Mouse (Mus musculus): Measurements from ENCODE around the gene Dnali1. TPM values are rescaled to one million over a fixed set of nuclear protein-coding genes. Genes with fewer than 3 reads are reported as not detected.

The Dnali1 gene
- total and polyA plus RNA-seq, 3 experiments, result 1.1 to 2.3 (median 2.1) TPM

- H3K4me2 ChIP-seq (ENCODE audit: insufficient read depth, low read depth, poor library complexity, severe bottlenecking), result no peak overlapping the region
- H3K27ac ChIP-seq (ENCODE audit: insufficient read depth, low read depth), result no peak overlapping the region
- no peaks in the 10 kb centered on the region for H3K36me3 ChIP-seq (replicated peaks in 1 of 2; ENCODE audit: control insufficient read depth in 1 of 2, insufficient read depth in 1 of 2, low read length in 1 of 2)
- dilution Hi-C loops (cut with MboI; ENCODE audit: extremely low pct_ligation_motif_present, extremely low pct_unique_long_range_greater_than_20kb, low sequenced_read_pairs), result no loop called here
- no peaks in the 10 kb centered on the region for H3K9me3 ChIP-seq (replicated peaks; ENCODE audit: low read length)
- in situ Hi-C loops (cut with MboI; ENCODE audit: low pct_ligation_motif_present, low pct_unique_long_range_greater_than_20kb, low sequenced_read_pairs), result no loop called here
- no peak overlapping the region for H3K4me3 ChIP-seq (replicated peaks in 1 of 3; ENCODE audit: low read depth in 2 of 3, low read length in 2 of 3, poor library complexity in 1 of 3)
- no peaks in the 10 kb centered on the region for H3K4me1 ChIP-seq (ENCODE audit: control insufficient read depth in 1 of 2, insufficient read depth in 2 of 2)
- peaks cover 56% of the 10 kb centered on the region for H3K27me3 ChIP-seq (replicated peaks)
- DNase-seq (ENCODE audit: extremely low read depth), result no peak
- no peak for TF ChIP-seq KAT2A (IDR thresholded peaks at IDR 0.05; ENCODE audit: insufficient replicate concordance, low read length)
- no peak for TF ChIP-seq MXI1 (IDR thresholded peaks at IDR 0.05; ENCODE audit: low read depth, low read length)
- no peak for TF ChIP-seq CTCF (conservative IDR thresholded peaks at IDR 0.05 in 1 of 2, IDR thresholded peaks at IDR 0.05 in 1 of 2; ENCODE audit: low read depth in 2 of 2, low read length in 2 of 2)
- no peak for TF ChIP-seq IRF4 (IDR thresholded peaks at IDR 0.05; ENCODE audit: low read depth, low read length)
- TF ChIP-seq POLR2AphosphoS2 (IDR thresholded peaks at IDR 0.05; ENCODE audit: low read depth, low read length), result no peak
- no peak for TF ChIP-seq ZKSCAN1 (IDR thresholded peaks at IDR 0.05; ENCODE audit: borderline replicate concordance, low read depth, low read length)
- no peak for TF ChIP-seq SIN3A (IDR thresholded peaks at IDR 0.05; ENCODE audit: low read length)
- no peak for TF ChIP-seq ETS1 (conservative IDR thresholded peaks at IDR 0.05; ENCODE audit: low read depth, low read length)
- TF ChIP-seq CHD1 (IDR thresholded peaks at IDR 0.05; ENCODE audit: low read depth, low read length), result no peak
- no peak for TF ChIP-seq RCOR1 (conservative IDR thresholded peaks at IDR 0.05; ENCODE audit: low read depth, low read length)
- TF ChIP-seq ZNF384 (IDR thresholded peaks at IDR 0.05; ENCODE audit: low read depth, low read length), result no peak
- no peaks in the 10 kb centered on the region for H3K79me2 ChIP-seq (replicated peaks; ENCODE audit: control insufficient read depth, extremely low read depth, insufficient read depth, poor library complexity, severe bottlenecking)
- no peak overlapping the region for H3K9ac ChIP-seq (ENCODE audit: insufficient read depth, low read depth)
These were observed 57.3 kb downstream of the Dnali1 start for GRCm38 (mm10) chr4:125008220-125008619.

- Histone ChIP-seq H3K4me2 (ENCODE audit: insufficient read depth, low read depth, poor library complexity, severe bottlenecking) (no peak overlapping the region), H3K4me1 (ENCODE audit: control insufficient read depth in 1 of 2, insufficient read depth in 2 of 2) (no peaks in the 10 kb centered on the region), H3K27me3 (replicated peaks) (peaks cover 54% of the 10 kb centered on the region), H3K27ac (ENCODE audit: insufficient read depth, low read depth) (no peak overlapping the region), H3K79me2 (replicated peaks; ENCODE audit: control insufficient read depth, extremely low read depth, insufficient read depth, poor library complexity, severe bottlenecking) (no peaks in the 10 kb centered on the region), H3K4me3 (replicated peaks in 1 of 3; ENCODE audit: low read depth in 2 of 3, low read length in 2 of 3, poor library complexity in 1 of 3) (no peak overlapping the region), H3K9ac (ENCODE audit: insufficient read depth, low read depth) (no peak overlapping the region), H3K9me3 (replicated peaks; ENCODE audit: low read length) (no peaks in the 10 kb centered on the region), H3K36me3 (replicated peaks in 1 of 2; ENCODE audit: control insufficient read depth in 1 of 2, insufficient read depth in 1 of 2, low read length in 1 of 2) (no peaks in the 10 kb centered on the region)
- in situ Hi-C loops (cut with MboI; ENCODE audit: low pct_ligation_motif_present, low pct_unique_long_range_greater_than_20kb, low sequenced_read_pairs) (no loop called here), dilution Hi-C loops (cut with MboI; ENCODE audit: extremely low pct_ligation_motif_present, extremely low pct_unique_long_range_greater_than_20kb, low sequenced_read_pairs) (no loop called here)
- DNase-seq (ENCODE audit: extremely low read depth), result no peak
- TF ChIP-seq EP300 (IDR thresholded peaks at IDR 0.05; ENCODE audit: low read length), result no peak
- TF ChIP-seq TCF12 (IDR thresholded peaks at IDR 0.05; ENCODE audit: low read depth, low read length), result no peak
- no peak for TF ChIP-seq KAT2A (IDR thresholded peaks at IDR 0.05; ENCODE audit: insufficient replicate concordance, low read length)
- no peak for TF ChIP-seq BHLHE40 (IDR thresholded peaks at IDR 0.05; ENCODE audit: low read depth, low read length)
- no peak for TF ChIP-seq MAFK (IDR thresholded peaks at IDR 0.05; ENCODE audit: insufficient replicate concordance, low read length)
These were observed 58.0 kb downstream of the Dnali1 start for GRCm38 (mm10) chr4:125007460-125007859.

Other genes with a start within 250 kb of the Dnali1 start
- 87.6 and 96.8 TPM in 2 replicates for gene Yrdc, start 215.0 kb downstream of the Dnali1 start, total RNA-seq (2012; rRNA removed)
- 160 and 171 TPM in 2 replicates for gene Yrdc, start 215.0 kb downstream of the Dnali1 start, total RNA-seq (2014; rRNA removed)
- gene Yrdc, start 215.0 kb downstream of the Dnali1 start, polyA plus RNA-seq (2012; ENCODE audit: insufficient read length, low read depth), result 86.7 and 86.8 TPM in 2 replicates
- gene 1110065P20Rik, start 214.5 kb downstream of the Dnali1 start, total RNA-seq (2012; rRNA removed), result 29.0 and 32.0 TPM in 2 replicates
- 22.6 and 28.5 TPM in 2 replicates for gene 1110065P20Rik, start 214.5 kb downstream of the Dnali1 start, total RNA-seq (2014; rRNA removed)
- gene 1110065P20Rik, start 214.5 kb downstream of the Dnali1 start, polyA plus RNA-seq (2012; ENCODE audit: insufficient read length, low read depth), result 16.7 and 20.4 TPM in 2 replicates
- 0.08 and 0.13 TPM in 2 replicates for gene Maneal, start 203.5 kb downstream of the Dnali1 start, total RNA-seq (2012; rRNA removed)
- not detected in 2 replicates for gene Maneal, start 203.5 kb downstream of the Dnali1 start, total RNA-seq (2014; rRNA removed)
- not detected in 2 replicates for gene Maneal, start 203.5 kb downstream of the Dnali1 start, polyA plus RNA-seq (2012; ENCODE audit: insufficient read length, low read depth)
- not detected in 2 replicates for gene Epha10, start 184.8 kb downstream of the Dnali1 start, total RNA-seq (2012; rRNA removed)
- gene Epha10, start 184.8 kb downstream of the Dnali1 start, total RNA-seq (2014; rRNA removed), result not detected in 2 replicates
- not detected in 2 replicates for gene Epha10, start 184.8 kb downstream of the Dnali1 start, polyA plus RNA-seq (2012; ENCODE audit: insufficient read length, low read depth)
- gene 9930104L06Rik, start 128.7 kb downstream of the Dnali1 start, total RNA-seq (2012; rRNA removed), result 12.3 and 14.5 TPM in 2 replicates
- gene 9930104L06Rik, start 128.7 kb downstream of the Dnali1 start, total RNA-seq (2014; rRNA removed), result 10.7 and 14.8 TPM in 2 replicates
- 15.3 and 15.9 TPM in 2 replicates for gene 9930104L06Rik, start 128.7 kb downstream of the Dnali1 start, polyA plus RNA-seq (2012; ENCODE audit: insufficient read length, low read depth)
- 101 and 111 TPM in 2 replicates for gene Cdca8, start 126.4 kb downstream of the Dnali1 start, total RNA-seq (2012; rRNA removed)
- gene Cdca8, start 126.4 kb downstream of the Dnali1 start, total RNA-seq (2014; rRNA removed), result 55.2 and 58.8 TPM in 2 replicates
- gene Cdca8, start 126.4 kb downstream of the Dnali1 start, polyA plus RNA-seq (2012; ENCODE audit: insufficient read length, low read depth), result 174 and 188 TPM in 2 replicates
- gene Rspo1, start 79.3 kb downstream of the Dnali1 start, total RNA-seq (2012; rRNA removed), result 0.25 and 0.29 TPM in 2 replicates
- gene Rspo1, start 79.3 kb downstream of the Dnali1 start, total RNA-seq (2014; rRNA removed), result 0.31 and 0.36 TPM in 2 replicates
- gene Rspo1, start 79.3 kb downstream of the Dnali1 start, polyA plus RNA-seq (2012; ENCODE audit: insufficient read length, low read depth), result 0.50 and 0.87 TPM in 2 replicates
- 65.0 and 79.1 TPM in 2 replicates for gene Gnl2, start 49.1 kb downstream of the Dnali1 start, total RNA-seq (2012; rRNA removed)
- 66.8 and 80.4 TPM in 2 replicates for gene Gnl2, start 49.1 kb downstream of the Dnali1 start, total RNA-seq (2014; rRNA removed)
- gene Gnl2, start 49.1 kb downstream of the Dnali1 start, polyA plus RNA-seq (2012; ENCODE audit: insufficient read length, low read depth), result 139 and 162 TPM in 2 replicates
- 23.5 and 28.7 TPM in 2 replicates for gene Snip1, start 969 bp upstream of the Dnali1 start, total RNA-seq (2012; rRNA removed)
- 38.8 and 46.6 TPM in 2 replicates for gene Snip1, start 969 bp upstream of the Dnali1 start, total RNA-seq (2014; rRNA removed)
- 25.0 and 25.8 TPM in 2 replicates for gene Snip1, start 969 bp upstream of the Dnali1 start, polyA plus RNA-seq (2012; ENCODE audit: insufficient read length, low read depth)
- gene Meaf6, start 19.4 kb upstream of the Dnali1 start, total RNA-seq (2012; rRNA removed), result 29.3 and 37.5 TPM in 2 replicates
- gene Meaf6, start 19.4 kb upstream of the Dnali1 start, total RNA-seq (2014; rRNA removed), result 24.1 and 26.4 TPM in 2 replicates
- gene Meaf6, start 19.4 kb upstream of the Dnali1 start, polyA plus RNA-seq (2012; ENCODE audit: insufficient read length, low read depth), result 52.8 and 53.8 TPM in 2 replicates
- gene Zc3h12a, start 62.1 kb upstream of the Dnali1 start, total RNA-seq (2012; rRNA removed), result 7.7 and 8.2 TPM in 2 replicates
- gene Zc3h12a, start 62.1 kb upstream of the Dnali1 start, total RNA-seq (2014; rRNA removed), result 1.4 and 2.1 TPM in 2 replicates
- gene Zc3h12a, start 62.1 kb upstream of the Dnali1 start, polyA plus RNA-seq (2012; ENCODE audit: insufficient read length, low read depth), result 12.8 and 13.4 TPM in 2 replicates

Measured in CH12.LX (cell line).